Mouse (Mus musculus) intestine, embryonic 15.5 days (tissue): ENCODE measurements around the gene Ccng1. TPM values are rescaled to one million over a fixed set of nuclear protein-coding genes. Genes with fewer than 3 reads are reported as not detected.

Source experiments
- ATAC-seq: fragments of 200-750 bp; cut with Nextera tagmentation; 2 replicates; pipeline ENCODE4 v1.8.0; 2017; ENCODE audit warnings: moderate TSS enrichment, moderate library complexity
- H3K27ac ChIP-seq: fragments of 300-500 bp; sonication (generic); 2 replicates; pipeline ENCODE4 v1.5.1; 2015; ENCODE audit warnings: mild to moderate bottlenecking, inconsistent platforms
- H3K27me3 ChIP-seq: fragments of 300-500 bp; sonication (generic); replicated peaks from 2 replicates; pipeline ENCODE4 v1.6.1; 2015; ENCODE audit warnings: inconsistent platforms
- H3K36me3 ChIP-seq: fragments of 300-500 bp; sonication (generic); 2 replicates; pipeline ENCODE4 v1.6.1; 2015; ENCODE audit warnings: inconsistent platforms
- H3K4me1 ChIP-seq: fragments of 300-500 bp; sonication (generic); replicated peaks from 2 replicates; pipeline ENCODE4 v1.6.1; 2015; ENCODE audit warnings: inconsistent platforms
- H3K4me2 ChIP-seq: fragments of 300-500 bp; sonication (generic); replicated peaks from 2 replicates; pipeline ENCODE4 v1.6.1; 2015; ENCODE audit warnings: mild to moderate bottlenecking, inconsistent platforms
- H3K4me3 ChIP-seq: fragments of 300-500 bp; sonication (generic); replicated peaks from 2 replicates; pipeline ENCODE4 v1.5.1; 2015; ENCODE audit warnings: inconsistent platforms
- H3K9ac ChIP-seq: fragments of 300-500 bp; sonication (generic); 2 replicates; pipeline ENCODE4 v1.6.1; 2015; ENCODE audit warnings: inconsistent platforms
- H3K9me3 ChIP-seq: fragments of 300-500 bp; sonication (generic); 2 replicates; pipeline ENCODE4 v1.6.1; 2016; ENCODE audit warnings: inconsistent platforms
- WGBS: fragments of 180-500 bp; shearing (Covaris S2); methylation state at CpG from one replicate; pipeline ENCODE4 v1.1.7; 2015; 5-methylcytosine and 5-hydroxymethylcytosine counted together
- polyA plus RNA-seq: library from polyadenylated mRNA; unstranded; fragments of >200 nt; fragmentation: Nextera tagmentation; extraction: Ambion mirVana; gene quantifications from 2 replicates; pipeline ENCODE4 v1.2.1, GENCODE M21; 2015

Gene Ccng1
- polyA plus RNA-seq = 48.0 and 49.7 TPM in 2 replicates

DNA sequence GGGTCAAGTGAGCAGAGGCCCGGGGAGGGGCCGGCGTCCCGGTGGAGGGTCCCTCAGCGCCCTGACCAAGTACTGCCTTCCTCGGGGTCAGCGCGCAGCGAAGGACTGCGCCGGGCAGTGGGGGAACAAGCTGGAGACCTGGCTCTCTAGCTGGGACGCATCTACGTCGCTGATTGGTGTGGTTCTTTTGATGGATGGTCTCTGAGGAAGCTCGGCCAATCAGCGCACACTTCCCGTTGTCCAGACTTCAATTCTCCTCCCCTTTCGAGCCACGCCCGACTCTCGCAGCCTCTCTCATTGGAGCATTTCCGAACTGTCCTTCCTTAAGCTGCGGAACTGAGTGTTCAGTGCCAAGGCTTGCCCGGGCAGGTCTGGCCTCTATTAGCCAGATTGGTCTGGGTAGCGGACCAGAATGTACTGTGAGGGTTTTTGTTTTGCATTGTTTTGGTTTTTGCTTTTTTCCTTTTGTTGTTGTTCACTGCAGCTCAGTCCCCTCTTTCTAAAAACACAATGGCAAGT is at the start of gene Ccng1:
Gene Ccng1 (minus strand): TSS at position 203 of the 519 bp plus-strand sequence.
- no peaks in the 10 kb centered on the region for H3K27me3 ChIP-seq
- no peaks in the 10 kb centered on the region for H3K36me3 ChIP-seq
- H3K4me3 ChIP-seq = peak within 1 kb of the TSS; percentile 75
- no peaks in the 10 kb centered on the region for H3K9me3 ChIP-seq
- H3K4me1 ChIP-seq = no peaks in the 10 kb centered on the region
- H3K27ac ChIP-seq = peak within 1 kb of the TSS; percentile 52; the same call in 1 of the 2 replicates
- peak within 1 kb of the TSS; percentile 82 for H3K4me2 ChIP-seq
- peak; percentile 100 for ATAC-seq
- under 1% methylated on average over 25 of the region's 25 CpGs for WGBS
- H3K9ac ChIP-seq = peak within 1 kb of the TSS; percentile 75

GRCm38 (mm10) chr11:40790307-40790706 is 35.2 kb upstream of the Ccng1 start:
- no peaks in the 10 kb centered on the region for H3K27me3 ChIP-seq
- no peak overlapping the region for H3K27ac ChIP-seq
- WGBS = 71% methylated on average over 5 of the region's 5 CpGs
- no peaks in the 10 kb centered on the region for H3K36me3 ChIP-seq
- no peak overlapping the region for H3K4me2 ChIP-seq
- ATAC-seq = no peak
- H3K9me3 ChIP-seq = no peaks in the 10 kb centered on the region
- no peaks in the 10 kb centered on the region for H3K4me1 ChIP-seq
- H3K4me3 ChIP-seq = no peak overlapping the region
- H3K9ac ChIP-seq = no peak overlapping the region

DNA sequence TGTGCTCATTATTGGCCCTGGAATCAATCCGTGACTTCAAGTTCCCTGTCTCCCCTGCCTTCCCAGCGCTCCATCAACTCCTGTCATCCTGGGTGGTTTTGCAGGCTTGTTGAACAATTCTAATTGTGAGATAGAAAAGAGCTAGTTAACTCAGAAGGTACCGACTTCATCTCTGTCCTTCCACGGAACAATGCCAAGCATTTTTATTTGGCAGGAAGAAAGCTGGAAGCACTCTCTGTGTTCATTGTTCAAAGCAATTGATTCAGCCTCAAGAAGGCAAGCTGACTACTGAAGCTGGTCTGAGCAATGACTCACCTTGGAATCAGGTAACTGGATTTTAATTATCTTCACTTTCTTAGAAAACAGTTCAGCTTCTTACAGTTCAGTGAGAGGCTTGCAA is 34.6 kb upstream of the Ccng1 start:
- 74% methylated on average over 4 of the region's 4 CpGs for WGBS
- H3K27me3 ChIP-seq = no peaks in the 10 kb centered on the region
- no peak overlapping the region for H3K4me2 ChIP-seq
- no peak overlapping the region for H3K9ac ChIP-seq
- H3K36me3 ChIP-seq = no peaks in the 10 kb centered on the region
- no peak overlapping the region for H3K27ac ChIP-seq
- H3K9me3 ChIP-seq = no peaks in the 10 kb centered on the region
- no peaks in the 10 kb centered on the region for H3K4me1 ChIP-seq
- ATAC-seq = no peak
- H3K4me3 ChIP-seq = no peak overlapping the region

DNA sequence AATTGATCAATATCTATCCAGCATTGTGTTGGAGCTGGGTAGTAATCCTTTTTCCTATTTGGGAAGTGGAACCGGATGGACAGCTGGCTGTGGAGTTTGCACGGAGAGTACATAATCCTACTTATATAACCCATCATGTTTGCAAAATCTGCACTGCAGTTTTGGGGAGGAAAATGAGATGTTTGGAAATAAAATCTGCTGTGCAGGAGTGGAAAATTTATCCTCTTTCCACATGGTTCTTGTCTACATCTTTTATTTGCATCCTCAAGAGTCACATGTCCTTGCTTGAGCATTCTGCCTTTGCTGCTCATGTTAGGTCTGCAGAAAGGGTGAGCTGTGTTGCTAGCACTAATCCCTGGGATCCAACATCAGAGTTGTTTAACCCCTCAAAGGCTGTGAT is 31.8 kb upstream of the Ccng1 start:
- Histone ChIP-seq H3K9me3 (no peaks in the 10 kb centered on the region), H3K9ac (no peak overlapping the region), H3K4me3 (no peak overlapping the region), H3K4me1 (no peaks in the 10 kb centered on the region), H3K36me3 (no peaks in the 10 kb centered on the region), H3K27me3 (no peaks in the 10 kb centered on the region), H3K27ac (no peak overlapping the region), H3K4me2 (no peak overlapping the region)
- WGBS = 76% methylated on average over 2 of the region's 2 CpGs
- no peak for ATAC-seq

- Histone ChIP-seq H3K4me2 (no peak overlapping the region), H3K9me3 (no peaks in the 10 kb centered on the region), H3K4me1 (no peaks in the 10 kb centered on the region), H3K36me3 (no peaks in the 10 kb centered on the region), H3K27ac (no peak overlapping the region), H3K27me3 (no peaks in the 10 kb centered on the region), H3K4me3 (no peak overlapping the region), H3K9ac (no peak overlapping the region)
- 71% methylated on average over 8 of the region's 8 CpGs for WGBS
- no peak for ATAC-seq
Observed at GRCm38 (mm10) chr11:40784326-40784725, 29.2 kb upstream of the Ccng1 start.

DNA sequence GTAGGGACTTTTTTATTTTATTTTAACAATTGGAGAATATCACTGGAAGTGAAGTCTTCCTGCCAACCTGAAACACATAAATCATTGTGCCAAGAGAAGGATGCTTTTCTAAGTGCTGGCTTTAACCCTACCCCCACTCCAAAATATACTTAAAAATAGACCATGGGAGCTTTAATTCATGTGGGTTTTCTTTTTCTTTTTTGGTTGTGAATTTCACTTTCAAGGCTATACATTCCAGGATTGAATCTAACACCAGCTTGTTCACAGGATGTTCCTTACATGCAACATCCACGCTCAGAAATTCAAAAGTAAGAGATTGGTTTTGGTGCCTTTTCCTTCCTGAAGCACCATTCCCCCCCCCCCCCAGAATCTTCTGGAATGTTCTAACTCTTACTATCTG is 28.2 kb upstream of the Ccng1 start:
- H3K27me3 ChIP-seq = no peaks in the 10 kb centered on the region
- no peaks in the 10 kb centered on the region for H3K4me1 ChIP-seq
- H3K4me2 ChIP-seq = no peak overlapping the region
- no peak overlapping the region for H3K27ac ChIP-seq
- no peaks in the 10 kb centered on the region for H3K36me3 ChIP-seq
- ATAC-seq = no peak
- no peak overlapping the region for H3K9ac ChIP-seq
- no peaks in the 10 kb centered on the region for H3K9me3 ChIP-seq
- 85% methylated on average over 1 of the region's 1 CpGs for WGBS
- H3K4me3 ChIP-seq = no peak overlapping the region

DNA sequence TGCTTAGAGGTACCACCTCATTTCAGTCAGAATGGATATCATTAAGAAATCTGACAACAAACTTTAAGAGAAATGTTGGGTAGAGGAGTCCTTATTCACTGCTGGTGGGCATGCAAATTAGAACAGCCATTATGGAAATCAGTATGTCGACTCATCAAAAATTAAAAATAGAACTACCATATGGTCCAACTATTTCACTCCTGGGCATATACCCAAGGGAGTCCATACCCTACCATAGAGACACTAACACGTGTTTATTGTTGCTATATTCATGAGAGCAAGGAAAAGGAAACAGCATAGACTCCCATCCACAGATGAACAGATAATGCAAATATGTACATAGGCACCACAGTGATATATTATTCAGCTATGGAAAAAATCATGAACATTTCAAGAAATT is 26.7 kb upstream of the Ccng1 start:
- no peak for ATAC-seq
- Histone ChIP-seq H3K4me3 (no peak overlapping the region), H3K9ac (no peak overlapping the region), H3K27me3 (no peaks in the 10 kb centered on the region), H3K36me3 (no peaks in the 10 kb centered on the region), H3K4me1 (no peaks in the 10 kb centered on the region), H3K27ac (no peak overlapping the region), H3K4me2 (no peak overlapping the region), H3K9me3 (no peaks in the 10 kb centered on the region)
- WGBS = 69% methylated on average over 2 of the region's 2 CpGs

GRCm38 (mm10) chr11:40775315-40776269 is 20.5 kb upstream of the Ccng1 start:
- no peak for ATAC-seq
- Histone ChIP-seq H3K36me3 (no peaks in the 10 kb centered on the region), H3K4me2 (no peak overlapping the region; the same call in 1 of the 2 replicates), H3K27me3 (no peaks in the 10 kb centered on the region), H3K4me3 (no peak overlapping the region), H3K9ac (no peak overlapping the region), H3K27ac (no peak overlapping the region), H3K9me3 (no peaks in the 10 kb centered on the region), H3K4me1 (no peaks in the 10 kb centered on the region)
- 44% methylated on average over 12 of the region's 12 CpGs for WGBS

DNA sequence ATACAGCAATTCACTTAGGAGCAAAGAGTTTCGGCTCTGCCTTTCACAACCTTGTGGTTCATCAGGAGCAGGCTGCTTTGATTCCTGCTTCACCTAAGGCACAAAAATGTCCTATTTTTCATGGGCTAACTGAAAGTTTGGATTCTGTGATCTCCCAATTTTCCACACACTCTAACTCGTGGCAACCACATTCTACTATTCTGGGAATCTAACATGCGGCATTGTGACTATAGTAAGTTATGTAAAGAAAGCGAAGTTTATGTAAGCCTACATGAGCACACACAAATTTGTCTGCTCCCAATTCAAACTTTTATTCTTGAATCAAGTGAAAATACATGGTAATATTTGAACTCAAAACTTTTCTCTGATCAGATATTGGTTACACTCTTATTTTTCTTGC is 9.6 kb upstream of the Ccng1 start:
- 77% methylated on average over 4 of the region's 4 CpGs for WGBS

DNA sequence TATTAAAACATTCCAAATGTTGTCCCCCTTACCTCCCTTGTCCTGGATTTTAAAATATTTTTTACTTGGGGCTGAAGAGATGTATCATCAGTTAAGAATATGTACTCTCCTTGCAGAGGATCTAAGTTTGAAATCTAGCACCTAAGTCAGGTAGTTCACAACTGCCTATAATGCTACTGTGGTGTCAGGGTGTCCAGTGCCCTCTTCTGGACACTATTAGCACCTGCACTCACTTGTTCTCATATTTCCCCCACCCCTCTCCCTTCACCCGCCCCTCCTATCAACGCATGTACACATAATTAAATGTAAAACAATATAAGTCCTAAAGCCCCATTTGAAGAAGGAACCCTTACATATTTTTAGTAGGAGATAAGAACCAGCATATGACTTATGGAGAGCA is 8.3 kb upstream of the Ccng1 start:
- Histone ChIP-seq H3K36me3 (no peaks in the 10 kb centered on the region), H3K4me3 (no peak overlapping the region), H3K27me3 (no peaks in the 10 kb centered on the region), H3K9me3 (no peaks in the 10 kb centered on the region), H3K27ac (no peak overlapping the region), H3K9ac (no peak overlapping the region), H3K4me2 (no peak overlapping the region), H3K4me1 (no peaks in the 10 kb centered on the region)
- no peak for ATAC-seq
- WGBS = 44% methylated on average over 2 of the region's 2 CpGs

More for the DNA sequence above, 9.6 kb upstream of the Ccng1 start:
- no peak overlapping the region for H3K27ac ChIP-seq
- no peak overlapping the region for H3K4me3 ChIP-seq
- no peak for ATAC-seq
- H3K9me3 ChIP-seq = no peaks in the 10 kb centered on the region
- H3K4me2 ChIP-seq = no peak overlapping the region
- no peaks in the 10 kb centered on the region for H3K4me1 ChIP-seq
- no peaks in the 10 kb centered on the region for H3K36me3 ChIP-seq
- no peaks in the 10 kb centered on the region for H3K27me3 ChIP-seq
- no peak overlapping the region for H3K9ac ChIP-seq

DNA sequence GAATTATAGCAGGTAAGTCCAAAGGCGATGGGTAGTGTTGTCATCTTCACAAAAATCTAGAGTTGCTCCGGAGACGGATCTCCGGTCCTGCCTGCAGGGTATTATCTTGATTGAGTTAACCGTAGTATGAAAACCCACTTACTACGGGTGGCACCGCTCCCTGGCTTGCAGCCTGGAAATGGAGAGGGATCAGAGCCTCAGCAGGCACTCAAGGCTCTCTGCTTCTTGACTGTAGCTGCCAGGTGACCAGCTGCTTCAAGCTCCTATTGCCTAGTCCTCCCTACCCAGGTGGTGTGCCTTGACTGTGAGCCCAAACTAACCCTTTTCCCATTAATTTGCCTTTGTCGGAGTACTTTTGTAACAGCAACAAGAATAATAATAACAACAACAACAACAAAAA is 4.8 kb upstream of the Ccng1 start:
- H3K4me1 ChIP-seq = no peaks in the 10 kb centered on the region
- ATAC-seq = no peak
- H3K4me2 ChIP-seq = no peak overlapping the region
- WGBS = 82% methylated on average over 8 of the region's 8 CpGs
- no peak overlapping the region for H3K9ac ChIP-seq
- H3K9me3 ChIP-seq = no peaks in the 10 kb centered on the region
- no peaks in the 10 kb centered on the region for H3K27me3 ChIP-seq
- H3K36me3 ChIP-seq = no peaks in the 10 kb centered on the region
- no peak overlapping the region for H3K4me3 ChIP-seq
- no peak overlapping the region for H3K27ac ChIP-seq

GRCm38 (mm10) chr11:40755968-40756367 is 857 bp upstream of the Ccng1 start:
- H3K9ac ChIP-seq = no peak overlapping the region
- no peak for ATAC-seq
- H3K36me3 ChIP-seq = no peaks in the 10 kb centered on the region
- H3K4me1 ChIP-seq = no peaks in the 10 kb centered on the region
- H3K4me3 ChIP-seq = no peak overlapping the region
- no peak overlapping the region for H3K27ac ChIP-seq
- 90% methylated on average over 8 of the region's 8 CpGs for WGBS
- H3K27me3 ChIP-seq = no peaks in the 10 kb centered on the region
- H3K9me3 ChIP-seq = no peaks in the 10 kb centered on the region
- no peak overlapping the region for H3K4me2 ChIP-seq
